Mouse (Mus musculus): ENCODE measurements around the gene Rec114.

- TF ChIP-seq CTCF (IDR thresholded peaks at IDR 0.05; ENCODE audit: insufficient read depth, low read depth, low read length) (no peak), POLR2A (IDR thresholded peaks at IDR 0.05; ENCODE audit: insufficient read depth, low read depth, low read length) (no peak)
These were observed 113.3 kb downstream of the Rec114 start for GRCm38 (mm10) chr9:58630441-58630840.
